Mouse (Mus musculus): ENCODE data around the gene Arhgef10l. TPM values are rescaled to one million over a fixed set of nuclear protein-coding genes. Genes with fewer than 3 reads are reported as not detected.

Arhgef10l gene
- polyA plus RNA-seq, 1 experiment from 2014 or later: 23.6 TPM

GRCm38 (mm10) chr4:140605247-140605646, 60.6 kb downstream of the Arhgef10l start:
- H3K4me1 ChIP-seq (replicated peaks; ENCODE audit: control insufficient read depth, insufficient read depth, low read length): no peaks in the 10 kb centered on the region
- DNase-seq (ENCODE audit: low spot score): no peak
- WGBS: 88% methylated on average over 6 of the region's 6 CpGs
- H3K27ac ChIP-seq (ENCODE audit: low read depth, low read length): no peak overlapping the region
- H3K4me2 ChIP-seq (ENCODE audit: low read depth, low read length, severe bottlenecking): no peak overlapping the region
- H3K36me3 ChIP-seq (ENCODE audit: control insufficient read depth, insufficient read depth, low read length): no peaks in the 10 kb centered on the region; the same call in 1 of the 2 replicates
- no peaks in the 10 kb centered on the region for H3K27me3 ChIP-seq (ENCODE audit: control insufficient read depth, insufficient read depth, low read length)
- H3K9ac ChIP-seq (ENCODE audit: low read length): no peak overlapping the region
- H3K9me3 ChIP-seq (ENCODE audit: control insufficient read depth, low read length): no peaks in the 10 kb centered on the region
- no peak for ATAC-seq (replicated peaks; ENCODE audit: low FRiP score)
- no peak overlapping the region for H3K4me3 ChIP-seq (ENCODE audit: low read depth, low read length)

- H3K27ac ChIP-seq (ENCODE audit: low read depth, low read length): no peak overlapping the region
- DNase-seq (ENCODE audit: low spot score): no peak
- H3K4me1 ChIP-seq (replicated peaks; ENCODE audit: control insufficient read depth, insufficient read depth, low read length): no peaks in the 10 kb centered on the region
- H3K4me2 ChIP-seq (ENCODE audit: low read depth, low read length, severe bottlenecking): no peak overlapping the region
- no peak for ATAC-seq (replicated peaks; ENCODE audit: low FRiP score)
- H3K27me3 ChIP-seq (ENCODE audit: control insufficient read depth, insufficient read depth, low read length): no peaks in the 10 kb centered on the region
- H3K9ac ChIP-seq (ENCODE audit: low read length): no peak overlapping the region
- no peaks in the 10 kb centered on the region for H3K9me3 ChIP-seq (ENCODE audit: control insufficient read depth, low read length)
- 91% methylated on average over 8 of the region's 8 CpGs for WGBS
- no peaks in the 10 kb centered on the region; the same call in 1 of the 2 replicates for H3K36me3 ChIP-seq (ENCODE audit: control insufficient read depth, insufficient read depth, low read length)
- H3K4me3 ChIP-seq (ENCODE audit: low read depth, low read length): no peak overlapping the region
These were observed 61.3 kb downstream of the Arhgef10l start for GRCm38 (mm10) chr4:140604541-140604940.

- Histone ChIP-seq H3K9ac (ENCODE audit: low read length) (no peak overlapping the region), H3K27ac (ENCODE audit: low read depth, low read length) (no peak overlapping the region), H3K4me2 (ENCODE audit: low read depth, low read length, severe bottlenecking) (no peak overlapping the region), H3K4me1 (replicated peaks; ENCODE audit: control insufficient read depth, insufficient read depth, low read length) (no peaks in the 10 kb centered on the region), H3K36me3 (ENCODE audit: control insufficient read depth, insufficient read depth, low read length) (peaks cover 3% of the 10 kb centered on the region), H3K4me3 (ENCODE audit: low read depth, low read length) (no peak overlapping the region), H3K27me3 (ENCODE audit: control insufficient read depth, insufficient read depth, low read length) (no peaks in the 10 kb centered on the region), H3K9me3 (ENCODE audit: control insufficient read depth, low read length) (no peaks in the 10 kb centered on the region)
- WGBS: 78% methylated on average over 4 of the region's 4 CpGs
- DNase-seq (ENCODE audit: low spot score): no peak
- ATAC-seq (replicated peaks; ENCODE audit: low FRiP score): no peak
These were observed 63.8 kb downstream of the Arhgef10l start for GRCm38 (mm10) chr4:140602022-140602421.

DNA sequence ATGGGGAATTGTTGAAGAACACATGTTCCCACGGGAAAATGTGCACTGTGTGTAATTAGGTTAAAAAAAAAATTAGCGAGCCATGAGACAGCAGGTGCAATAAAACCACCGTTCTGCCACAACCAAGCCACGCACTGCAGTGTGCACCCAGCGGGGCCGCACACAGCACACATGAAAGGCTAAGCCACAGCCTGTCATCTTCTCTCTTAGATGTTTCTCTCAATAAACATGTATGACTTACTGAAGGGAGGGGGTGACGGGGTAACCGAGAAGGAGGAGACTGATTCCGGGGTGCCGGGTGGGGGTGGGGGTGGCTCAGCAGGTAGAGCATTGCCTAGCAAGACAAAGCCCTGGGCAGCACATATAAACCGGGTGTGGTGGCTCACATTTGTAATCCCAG, 64.7 kb downstream of the Arhgef10l start:
- Histone ChIP-seq H3K9ac (ENCODE audit: low read length) (no peak overlapping the region), H3K27me3 (ENCODE audit: control insufficient read depth, insufficient read depth, low read length) (no peaks in the 10 kb centered on the region), H3K9me3 (ENCODE audit: control insufficient read depth, low read length) (no peaks in the 10 kb centered on the region), H3K36me3 (ENCODE audit: control insufficient read depth, insufficient read depth, low read length) (peaks cover 6% of the 10 kb centered on the region), H3K4me2 (ENCODE audit: low read depth, low read length, severe bottlenecking) (no peak overlapping the region), H3K4me3 (ENCODE audit: low read depth, low read length) (no peak overlapping the region), H3K4me1 (replicated peaks; ENCODE audit: control insufficient read depth, insufficient read depth, low read length) (no peaks in the 10 kb centered on the region), H3K27ac (ENCODE audit: low read depth, low read length) (no peak overlapping the region)
- DNase-seq (ENCODE audit: low spot score): no peak
- ATAC-seq (replicated peaks; ENCODE audit: low FRiP score): no peak
- 85% methylated on average over 11 of the region's 11 CpGs for whole genome bisulfite sequencing

DNA sequence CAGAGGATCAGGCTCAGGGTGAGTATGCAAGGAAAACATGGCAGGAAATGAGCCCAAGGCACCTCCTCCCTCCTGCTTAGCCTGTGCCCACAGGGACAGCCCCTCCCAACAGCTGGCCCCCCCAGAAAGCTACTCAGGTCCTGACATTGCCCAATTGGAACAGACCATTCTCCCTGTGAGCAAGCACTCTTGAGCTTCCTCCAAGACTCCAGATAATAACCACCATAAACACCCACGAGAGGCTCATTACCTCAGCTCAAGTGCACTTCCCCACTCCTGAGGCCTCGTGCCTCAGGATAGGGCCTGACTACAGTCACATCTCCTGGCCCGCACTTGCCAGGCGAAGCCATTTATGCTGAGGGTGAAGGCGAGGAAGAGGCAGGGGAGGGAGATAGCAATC, 67.0 kb downstream of the Arhgef10l start:
- Histone ChIP-seq H3K9ac (ENCODE audit: low read length) (no peak overlapping the region), H3K27me3 (ENCODE audit: control insufficient read depth, insufficient read depth, low read length) (no peaks in the 10 kb centered on the region), H3K27ac (ENCODE audit: low read depth, low read length) (no peak overlapping the region), H3K9me3 (ENCODE audit: control insufficient read depth, low read length) (no peaks in the 10 kb centered on the region), H3K4me1 (replicated peaks; ENCODE audit: control insufficient read depth, insufficient read depth, low read length) (no peaks in the 10 kb centered on the region), H3K36me3 (ENCODE audit: control insufficient read depth, insufficient read depth, low read length) (peaks cover 6% of the 10 kb centered on the region), H3K4me3 (ENCODE audit: low read depth, low read length) (no peak overlapping the region), H3K4me2 (ENCODE audit: low read depth, low read length, severe bottlenecking) (no peak overlapping the region)
- 75% methylated on average over 5 of the region's 5 CpGs for whole genome bisulfite sequencing
- no peak for ATAC-seq (replicated peaks; ENCODE audit: low FRiP score)
- no peak for DNase-seq (ENCODE audit: low spot score)

DNA sequence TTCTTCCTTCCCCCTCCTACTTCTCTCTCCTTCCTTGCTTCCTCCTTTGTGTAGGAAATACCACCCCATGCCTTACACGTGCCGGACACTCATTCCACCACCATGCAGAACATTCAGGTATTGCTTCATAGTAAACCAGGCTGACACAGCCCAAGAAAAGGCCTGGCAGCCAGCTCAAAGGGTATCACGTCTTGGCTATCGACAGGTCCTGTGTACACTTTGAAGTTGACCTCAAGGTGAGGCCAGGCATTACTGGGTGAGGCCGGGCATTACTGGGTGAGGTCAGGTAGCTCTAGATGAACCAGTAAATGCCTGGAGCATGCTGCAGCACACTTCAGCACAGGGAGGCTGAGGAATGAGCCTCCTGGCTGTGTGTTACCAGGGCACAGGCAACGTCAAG, 67.9 kb downstream of the Arhgef10l start:
- H3K27ac ChIP-seq (ENCODE audit: low read depth, low read length): no peak overlapping the region
- no peaks in the 10 kb centered on the region for H3K4me1 ChIP-seq (replicated peaks; ENCODE audit: control insufficient read depth, insufficient read depth, low read length)
- H3K36me3 ChIP-seq (ENCODE audit: control insufficient read depth, insufficient read depth, low read length): peaks cover 6% of the 10 kb centered on the region
- H3K4me2 ChIP-seq (ENCODE audit: low read depth, low read length, severe bottlenecking): no peak overlapping the region
- no peak for DNase-seq (ENCODE audit: low spot score)
- no peak for ATAC-seq (replicated peaks; ENCODE audit: low FRiP score)
- WGBS: over 99% methylated on average over 6 of the region's 6 CpGs
- H3K9ac ChIP-seq (ENCODE audit: low read length): no peak overlapping the region
- H3K9me3 ChIP-seq (ENCODE audit: control insufficient read depth, low read length): no peaks in the 10 kb centered on the region
- H3K27me3 ChIP-seq (ENCODE audit: control insufficient read depth, insufficient read depth, low read length): no peaks in the 10 kb centered on the region
- no peak overlapping the region for H3K4me3 ChIP-seq (ENCODE audit: low read depth, low read length)

GRCm38 (mm10) chr4:140597378-140597777, 68.4 kb downstream of the Arhgef10l start:
- Histone ChIP-seq H3K27ac (ENCODE audit: low read depth, low read length) (no peak overlapping the region), H3K36me3 (ENCODE audit: control insufficient read depth, insufficient read depth, low read length) (peaks cover 6% of the 10 kb centered on the region), H3K4me2 (ENCODE audit: low read depth, low read length, severe bottlenecking) (no peak overlapping the region), H3K27me3 (ENCODE audit: control insufficient read depth, insufficient read depth, low read length) (no peaks in the 10 kb centered on the region), H3K9ac (ENCODE audit: low read length) (no peak overlapping the region), H3K4me3 (ENCODE audit: low read depth, low read length) (no peak overlapping the region), H3K4me1 (replicated peaks; ENCODE audit: control insufficient read depth, insufficient read depth, low read length) (no peaks in the 10 kb centered on the region), H3K9me3 (ENCODE audit: control insufficient read depth, low read length) (no peaks in the 10 kb centered on the region)
- 96% methylated on average over 5 of the region's 5 CpGs for WGBS
- ATAC-seq (replicated peaks; ENCODE audit: low FRiP score) (no peak), DNase-seq (ENCODE audit: low spot score) (no peak)

- H3K4me1 ChIP-seq (replicated peaks; ENCODE audit: control insufficient read depth, insufficient read depth, low read length): no peaks in the 10 kb centered on the region
- no peak for DNase-seq (ENCODE audit: low spot score)
- ATAC-seq (replicated peaks; ENCODE audit: low FRiP score): no peak
- 94% methylated on average over 14 of the region's 14 CpGs for whole genome bisulfite sequencing
- peaks cover 6% of the 10 kb centered on the region for H3K36me3 ChIP-seq (ENCODE audit: control insufficient read depth, insufficient read depth, low read length)
- no peak overlapping the region for H3K9ac ChIP-seq (ENCODE audit: low read length)
- no peaks in the 10 kb centered on the region for H3K9me3 ChIP-seq (ENCODE audit: control insufficient read depth, low read length)
- H3K4me2 ChIP-seq (ENCODE audit: low read depth, low read length, severe bottlenecking): no peak overlapping the region
- H3K4me3 ChIP-seq (ENCODE audit: low read depth, low read length): no peak overlapping the region
- H3K27me3 ChIP-seq (ENCODE audit: control insufficient read depth, insufficient read depth, low read length): no peaks in the 10 kb centered on the region
- no peak overlapping the region for H3K27ac ChIP-seq (ENCODE audit: low read depth, low read length)
These were observed 71.9 kb downstream of the Arhgef10l start for GRCm38 (mm10) chr4:140593771-140594505.

Measured in forebrain, embryonic 11.5 days (tissue).